Mouse (Mus musculus) ovary, postnatal 10 days (tissue): Measurements from ENCODE around the gene Spcs1.

Source experiments
- DNase-seq: peaks from one replicate; pipeline ENCODE4 v3.0.0; 2022; ENCODE audit warnings: low spot score

Gene Spcs1

DNA sequence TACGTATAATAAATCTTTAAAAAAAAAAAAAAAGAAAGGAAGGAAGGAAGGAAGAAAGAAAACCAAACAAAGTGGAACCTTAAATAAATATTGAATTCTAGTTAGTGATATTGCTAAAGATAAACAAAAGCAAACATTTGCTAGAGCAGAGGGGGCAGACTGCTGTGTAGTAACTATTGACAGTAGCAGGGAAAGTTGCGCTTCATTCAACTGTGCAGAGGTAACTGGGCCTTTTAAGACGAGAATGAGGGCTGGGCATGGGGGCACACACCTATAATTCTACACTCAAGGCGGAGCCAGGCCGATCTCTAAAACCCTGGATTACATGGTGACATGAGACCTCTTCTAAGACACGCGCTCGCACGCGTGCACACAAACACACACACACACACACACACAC, 51.5 kb downstream of the Spcs1 start:
- no peak for DNase-seq
